Mouse (Mus musculus) T-helper 2 cell (primary cell): Measurements from ENCODE around the gene Mical2.

Experiments used
- in situ Hi-C: fragments of 300-600 bp; cut with MboI, MseI; formaldehyde crosslinking; loops from one replicate; pipeline ENCODE4 v1.15.1; 2025; ENCODE audit warnings: high pct_unique_total_duplicates

Gene Mical2

DNA sequence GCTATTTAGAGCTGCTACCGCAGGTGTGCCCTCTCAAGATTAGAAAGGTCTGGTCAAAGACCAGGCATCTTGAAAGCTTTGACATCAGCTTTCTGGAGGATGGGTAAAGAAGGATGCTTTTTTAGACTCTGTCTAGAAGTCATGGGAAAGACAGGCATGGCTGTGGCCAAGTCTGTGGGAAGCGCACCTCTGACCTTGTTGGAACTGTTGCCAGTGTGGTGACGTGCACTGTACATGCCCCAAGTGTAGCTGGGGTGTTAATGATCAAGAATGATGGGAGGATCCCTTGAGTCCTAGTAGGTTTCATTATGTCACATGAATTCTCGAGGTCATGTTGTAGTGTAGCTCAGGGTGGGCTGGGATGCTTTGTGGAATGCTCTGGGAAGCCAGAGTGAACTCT, 127.4 kb downstream of the Mical2 start:
- in situ Hi-C loops, result no loop called here

DNA sequence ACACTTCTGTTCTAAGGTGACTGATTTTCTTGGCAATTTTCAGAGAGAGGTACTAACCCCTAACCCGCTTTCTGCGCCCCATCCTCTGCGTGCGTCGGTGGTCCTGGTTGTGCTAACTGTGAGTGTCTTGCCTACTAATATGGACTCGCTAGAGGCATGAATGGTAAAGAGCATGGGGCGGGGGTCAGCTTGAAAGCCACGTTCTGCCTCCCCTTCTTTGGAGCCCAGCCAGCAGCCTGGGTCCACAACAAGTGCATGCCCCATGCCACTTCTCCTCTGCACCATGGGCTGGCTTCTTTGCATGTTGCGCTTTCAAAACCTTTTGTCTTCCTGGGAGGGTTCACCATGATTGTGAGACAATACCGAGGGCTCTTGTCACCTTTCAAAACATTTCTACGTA, 128.3 kb downstream of the Mical2 start:
- in situ Hi-C loops, result no loop called here

DNA sequence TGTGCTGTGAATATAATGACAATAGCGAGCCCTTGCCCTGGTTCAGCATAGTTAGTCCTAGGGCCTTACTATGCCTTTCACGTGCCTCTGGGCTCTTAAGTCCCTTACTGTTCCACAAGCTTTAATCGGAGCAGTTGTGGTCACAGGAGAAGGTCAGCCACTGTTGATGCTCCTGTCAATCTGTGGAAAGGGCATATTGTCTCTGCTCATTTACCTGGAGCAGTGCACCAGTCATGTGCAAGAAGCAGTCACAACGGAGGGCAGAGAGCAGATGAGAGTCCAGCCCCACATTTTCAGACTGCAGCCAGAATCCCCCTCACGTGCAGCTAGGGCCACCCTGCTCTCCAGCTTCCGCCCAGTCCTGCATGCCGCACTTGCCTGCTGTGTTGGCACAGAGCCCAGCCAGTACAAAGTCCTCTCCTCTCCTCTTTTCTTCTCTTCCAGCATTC, 128.9 kb downstream of the Mical2 start:
- in situ Hi-C loops, result no loop called here

DNA sequence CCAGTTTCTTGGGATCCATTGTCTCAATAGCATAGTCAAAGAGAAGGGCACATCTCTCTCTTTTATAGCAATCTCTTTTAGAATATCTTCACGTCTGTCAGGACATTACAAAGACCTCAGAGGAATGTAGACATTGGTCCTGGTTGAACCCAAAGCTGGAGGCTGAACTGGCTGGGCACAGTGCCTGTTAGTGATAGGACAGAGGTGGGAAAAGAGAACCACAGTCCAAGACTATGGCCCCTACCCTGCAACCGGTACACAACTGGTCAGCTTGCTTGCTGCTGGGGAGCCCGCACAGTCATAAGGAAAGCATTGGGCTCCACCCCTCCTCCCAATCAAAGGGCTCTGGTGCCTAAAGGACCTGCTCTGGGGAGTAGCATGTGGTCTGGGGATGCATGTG, 133.9 kb downstream of the Mical2 start:
- in situ Hi-C loops, result no loop called here

DNA sequence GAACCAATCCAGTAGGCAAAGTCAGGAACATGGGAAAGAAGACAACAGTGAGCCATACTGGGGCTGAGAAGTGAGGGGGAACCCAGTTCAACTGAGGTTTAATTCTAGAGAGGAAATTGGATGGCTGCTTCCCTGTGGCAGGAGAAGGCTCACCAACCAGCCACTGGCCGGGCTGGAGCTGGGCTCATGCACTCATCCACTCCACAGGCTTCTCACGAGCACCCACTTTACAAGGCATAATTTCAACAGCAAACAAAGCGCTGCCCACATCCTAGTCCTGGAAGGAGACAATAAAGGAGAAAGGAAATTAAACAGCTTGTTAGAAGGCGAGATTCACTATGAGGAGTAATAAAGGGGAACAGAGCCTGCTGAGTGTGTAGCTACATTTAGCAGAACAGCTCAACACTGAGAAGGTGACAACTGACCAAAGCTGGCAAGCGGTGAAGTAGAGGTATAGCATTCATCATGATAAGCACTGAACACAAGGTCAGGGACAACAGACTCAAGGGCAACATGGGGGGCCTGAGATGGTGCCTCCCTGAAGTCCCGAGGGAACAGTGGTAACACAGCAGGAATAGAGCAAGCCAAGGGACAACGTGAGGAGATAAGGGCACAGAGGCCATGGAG, 137.0 kb downstream of the Mical2 start:
- in situ Hi-C loops, result no loop called here

DNA sequence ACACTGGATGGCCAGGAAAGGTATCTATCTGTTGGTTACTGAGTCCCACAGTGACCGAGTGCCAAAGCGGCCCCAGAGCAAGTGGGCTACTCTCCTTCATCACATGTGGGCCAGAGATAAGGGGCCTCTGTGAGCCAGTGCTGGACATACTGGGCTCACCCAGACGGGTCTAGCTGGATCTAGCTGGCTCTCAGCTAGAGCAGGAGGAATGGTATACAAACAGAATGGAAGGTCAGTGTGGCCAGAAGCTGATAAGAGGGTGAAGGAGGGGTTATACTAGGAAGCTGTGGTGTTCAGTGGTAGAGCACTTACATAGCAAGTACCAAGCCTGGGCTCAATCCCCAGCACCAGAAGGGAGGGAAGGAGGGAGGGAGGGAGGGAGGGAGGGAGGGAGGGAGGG, 140.2 kb downstream of the Mical2 start:
- in situ Hi-C loops, result loop anchor here (5.0 kb wide), 1 partner anchor 184 kb away; no protein-coding TSS in a partner anchor

DNA sequence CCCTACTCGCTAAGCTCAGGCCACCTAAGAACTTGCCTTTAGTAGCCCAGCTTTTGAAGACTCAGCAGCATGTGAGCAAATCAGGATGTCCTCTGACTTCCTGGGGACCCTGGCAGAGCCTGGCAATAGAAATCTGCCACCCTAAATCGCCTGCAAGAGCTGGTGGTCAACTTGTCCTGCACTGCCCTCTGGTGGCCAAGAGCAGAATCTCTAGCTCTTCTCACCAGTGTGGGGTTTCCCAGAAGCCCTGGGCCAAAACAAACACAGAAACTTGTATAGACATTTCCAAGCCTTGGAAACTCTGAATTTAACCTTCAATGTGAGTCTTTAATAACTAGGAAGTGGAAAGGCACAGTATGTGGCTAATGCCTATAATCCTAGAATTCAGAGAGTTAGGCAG, 143.4 kb downstream of the Mical2 start:
- in situ Hi-C loops, result loop anchor here (5.0 kb wide), 1 partner anchor 187 kb away; no protein-coding TSS in a partner anchor

DNA sequence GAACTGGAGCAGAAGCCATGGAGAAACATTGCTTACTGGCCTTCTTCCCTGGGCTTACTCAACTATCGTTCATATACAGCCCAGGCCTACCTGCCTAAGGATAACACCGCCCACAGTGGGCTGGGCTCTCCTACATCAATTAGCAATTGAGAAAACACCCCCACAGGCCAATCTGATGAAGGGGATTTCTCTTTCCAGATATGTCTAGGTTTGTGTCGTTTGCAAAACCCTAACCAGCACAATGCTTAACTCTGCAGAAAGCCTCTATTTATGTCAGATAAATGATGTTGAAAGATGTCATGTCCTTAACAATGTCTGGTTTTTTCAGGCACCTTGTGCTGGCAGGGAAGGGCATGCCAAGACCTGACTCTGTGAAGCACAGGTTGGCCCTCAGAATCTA, 144.3 kb downstream of the Mical2 start:
- in situ Hi-C loops, result loop anchor here (5.0 kb wide), 1 partner anchor 188 kb away; no protein-coding TSS in a partner anchor

DNA sequence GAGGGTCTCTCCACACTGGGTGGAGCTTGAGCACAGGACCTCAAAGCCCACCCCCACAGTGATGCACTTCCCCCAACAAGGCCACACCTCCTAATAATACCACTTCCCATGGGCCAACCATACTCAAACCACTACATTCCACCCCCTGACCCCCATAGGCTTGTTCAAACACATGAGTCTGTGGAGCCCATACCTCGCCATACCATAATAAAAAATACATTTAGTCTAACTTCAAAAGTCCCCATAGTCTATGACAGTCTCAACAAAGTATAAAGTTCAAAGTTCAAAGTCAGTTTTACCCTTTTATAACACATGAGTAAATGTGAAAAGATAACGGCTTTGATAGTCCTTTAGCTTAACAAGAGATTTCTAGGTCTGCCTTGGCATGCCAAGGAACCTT, 145.7 kb downstream of the Mical2 start:
- in situ Hi-C loops, result no loop called here

DNA sequence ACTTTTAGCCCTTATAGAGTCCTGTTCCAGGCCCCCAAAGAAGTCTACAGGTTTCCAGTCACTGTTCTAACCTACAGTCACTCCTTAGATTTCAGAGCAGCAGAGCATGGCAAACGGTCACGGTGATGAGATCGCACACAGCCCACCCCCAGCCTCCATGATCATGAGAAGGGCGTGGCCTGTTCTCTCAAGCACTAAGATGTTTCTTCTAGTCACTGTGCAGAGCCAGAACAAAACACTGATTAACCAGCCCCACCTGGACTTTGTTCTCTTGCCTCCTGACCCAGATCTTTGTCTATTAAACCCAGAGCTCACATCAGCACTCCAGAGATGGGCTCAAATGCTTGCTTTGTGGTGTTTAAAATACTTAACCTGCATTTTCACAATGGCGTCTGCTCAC, 148.4 kb downstream of the Mical2 start:
- in situ Hi-C loops, result no loop called here

DNA sequence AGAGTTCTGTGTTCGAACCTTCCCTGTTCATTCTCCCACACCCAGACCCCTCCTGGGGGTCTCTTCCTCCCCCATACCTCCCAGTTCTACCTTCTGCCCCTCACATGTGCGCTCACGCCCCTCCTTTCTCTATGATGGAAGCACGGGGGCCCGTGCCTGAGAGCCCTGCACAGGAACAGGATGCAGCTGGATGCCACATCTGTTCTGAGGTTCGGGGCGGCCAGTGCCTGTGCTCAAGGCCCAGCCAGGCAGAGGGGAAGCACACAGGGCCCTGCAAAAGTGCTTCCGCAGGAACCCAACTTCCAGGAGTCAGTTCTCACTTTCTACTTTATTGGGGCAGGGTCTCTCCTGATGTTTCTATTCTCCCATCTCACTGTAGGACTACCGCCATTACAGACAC, 149.4 kb downstream of the Mical2 start:
- in situ Hi-C loops, result no loop called here

DNA sequence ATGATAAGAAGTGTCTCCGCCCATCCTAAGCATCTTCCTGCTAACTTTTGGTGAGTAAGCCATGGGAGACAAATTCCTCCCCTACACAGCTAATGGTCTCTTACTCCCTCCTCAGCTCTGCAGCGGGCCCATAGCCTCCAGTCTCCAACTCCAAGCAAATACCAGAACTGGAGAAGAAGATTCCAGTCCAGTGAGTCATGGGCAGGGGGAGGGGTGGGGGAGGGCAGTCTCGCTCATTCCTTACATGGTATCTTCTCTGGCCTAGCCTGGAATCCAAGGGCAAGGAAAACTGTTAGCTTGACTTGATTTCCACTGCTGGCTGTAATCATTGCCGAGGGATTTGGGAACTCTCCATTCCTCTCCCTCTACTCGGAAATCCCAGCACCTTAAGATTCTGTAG, 150.2 kb downstream of the Mical2 start:
- in situ Hi-C loops, result no loop called here

DNA sequence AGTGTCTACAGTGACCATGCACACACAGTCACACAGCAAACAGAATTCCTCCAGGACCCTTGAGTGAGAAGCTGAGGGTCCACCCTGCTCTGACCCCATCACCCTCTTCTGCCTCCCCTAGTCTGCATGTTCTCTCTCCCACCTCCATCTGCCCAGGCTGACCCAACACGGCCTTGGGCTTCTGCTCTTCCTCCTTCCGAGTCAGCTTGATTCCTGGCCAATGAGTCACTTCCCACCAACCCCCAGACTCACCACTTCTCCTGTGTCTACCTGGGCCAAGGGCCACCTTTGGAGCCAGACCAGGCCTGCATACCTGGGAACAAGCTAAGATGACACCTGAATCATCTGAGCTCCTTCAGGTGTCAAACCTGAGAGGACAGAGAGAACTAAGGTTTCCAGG, 151.0 kb downstream of the Mical2 start:
- in situ Hi-C loops, result no loop called here

DNA sequence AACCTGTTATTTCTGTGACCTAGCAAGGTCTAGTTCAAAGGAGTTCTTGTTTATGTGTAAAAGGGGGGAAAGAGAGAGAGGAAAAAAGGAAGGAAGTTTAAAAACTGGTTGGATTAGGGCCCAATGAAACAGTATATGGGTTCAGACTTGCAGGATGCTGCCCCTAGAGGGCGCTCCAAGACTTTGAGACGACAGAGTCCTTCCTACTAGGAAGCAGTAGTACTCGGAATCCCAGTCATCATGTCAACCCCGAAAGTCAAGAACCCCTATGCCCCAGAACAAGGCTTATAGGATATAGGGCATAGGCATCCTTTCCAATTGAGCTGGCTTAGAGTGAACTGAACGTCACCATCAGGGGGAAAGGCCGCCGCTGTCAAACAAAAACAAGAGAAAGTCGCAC, 151.7 kb downstream of the Mical2 start:
- in situ Hi-C loops, result no loop called here

DNA sequence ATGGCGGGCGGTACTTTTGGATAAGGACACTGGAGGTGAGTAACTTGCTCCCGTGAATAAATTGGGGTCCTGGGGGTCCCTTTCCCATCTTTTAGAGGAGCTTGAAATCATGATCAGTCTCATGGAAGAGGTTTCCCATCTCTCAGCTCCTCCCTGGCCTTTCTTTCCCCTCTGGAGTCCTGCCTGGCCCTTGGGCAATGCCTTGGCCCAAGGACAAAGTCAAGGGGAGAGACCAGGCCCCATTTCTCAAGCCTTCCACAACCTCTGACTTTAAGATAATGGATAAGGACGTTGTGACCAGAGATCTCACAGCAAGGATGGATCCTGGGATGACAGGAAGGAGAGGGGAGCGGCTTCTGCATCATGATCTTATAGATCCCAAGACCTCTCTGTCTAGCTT, 152.4 kb downstream of the Mical2 start:
- in situ Hi-C loops, result no loop called here

DNA sequence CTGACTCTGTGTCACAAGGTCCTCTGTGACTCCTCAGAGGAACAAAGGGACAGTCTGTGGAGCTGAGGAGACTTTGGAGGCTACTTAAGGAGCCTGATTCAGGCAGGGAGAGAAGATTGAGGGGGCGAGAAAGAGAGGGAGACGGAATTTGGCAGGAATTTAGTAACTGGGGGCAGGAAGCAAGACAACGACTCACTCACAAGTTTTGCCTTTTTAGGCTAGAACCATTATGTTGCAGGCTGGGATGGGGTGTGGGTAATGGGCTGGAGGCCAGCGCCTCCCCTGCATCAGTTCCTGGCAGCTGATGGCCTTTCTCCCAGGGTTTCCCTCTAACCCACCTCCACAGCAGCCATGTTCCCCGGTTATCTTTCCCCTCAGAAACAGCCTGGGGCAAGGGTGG, 152.8 kb downstream of the Mical2 start:
- in situ Hi-C loops, result no loop called here

DNA sequence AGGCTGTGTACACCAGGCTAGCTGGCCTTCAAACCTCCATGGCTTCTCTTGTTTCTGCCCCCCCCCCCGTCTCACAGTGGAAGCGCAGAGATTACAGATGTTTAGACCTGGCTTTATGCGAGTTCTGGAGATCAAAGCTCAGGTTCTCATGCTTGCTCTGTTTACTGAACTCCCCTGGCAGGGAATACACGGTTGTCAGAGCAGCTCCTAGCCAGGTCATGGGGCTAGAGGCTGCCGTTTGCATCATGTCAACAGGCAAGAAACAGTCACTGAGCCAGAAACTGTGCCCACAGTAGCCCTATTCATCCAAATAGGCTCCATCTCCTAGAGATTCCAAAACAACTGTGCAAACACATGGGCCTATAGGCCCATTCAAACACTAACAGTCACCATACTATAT, 160.9 kb downstream of the Mical2 start:
- in situ Hi-C loops, result no loop called here

DNA sequence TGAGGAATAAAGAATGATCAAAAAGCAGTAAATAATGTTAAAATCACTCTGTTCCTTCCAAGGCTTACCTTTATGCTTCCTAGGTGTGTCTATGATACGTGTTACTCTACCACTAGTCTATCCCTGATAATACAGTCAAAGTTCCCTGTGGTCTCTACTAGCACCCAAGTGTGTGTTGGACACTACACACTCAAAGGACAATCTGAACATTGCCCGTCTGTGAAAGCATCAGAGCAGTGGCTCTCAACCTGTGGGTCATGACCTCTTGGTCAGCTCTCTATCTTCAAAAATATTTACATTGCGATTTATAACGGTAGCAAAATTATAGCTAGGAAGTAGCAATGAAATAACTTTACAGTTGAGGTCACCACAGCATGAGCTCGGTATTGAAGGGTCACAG, 162.2 kb downstream of the Mical2 start:
- in situ Hi-C loops, result no loop called here

DNA sequence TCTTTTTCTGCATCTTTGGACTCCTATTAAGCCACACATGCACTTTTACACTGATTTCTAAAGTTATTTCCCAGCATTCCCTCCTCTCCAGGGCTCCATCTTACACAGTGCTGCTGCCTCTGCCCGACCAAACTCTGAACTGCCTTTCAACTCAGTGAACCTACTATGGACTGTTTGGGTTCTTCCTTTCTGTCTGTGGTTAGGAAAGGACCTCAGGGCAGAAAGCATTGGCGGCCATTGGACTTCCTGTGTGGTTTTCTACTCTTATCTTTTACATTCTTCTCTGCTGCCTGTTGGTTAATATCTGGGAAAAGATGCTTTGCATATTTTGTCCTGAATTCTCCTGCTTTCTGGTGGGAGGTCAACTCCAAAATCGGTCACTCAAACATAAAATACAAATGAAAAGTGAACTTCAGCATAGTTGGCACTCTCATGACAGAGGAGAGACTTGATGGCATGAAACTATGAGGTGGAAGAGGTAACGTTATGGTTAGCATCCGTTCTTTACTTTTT, 162.8 kb downstream of the Mical2 start:
- in situ Hi-C loops, result no loop called here

DNA sequence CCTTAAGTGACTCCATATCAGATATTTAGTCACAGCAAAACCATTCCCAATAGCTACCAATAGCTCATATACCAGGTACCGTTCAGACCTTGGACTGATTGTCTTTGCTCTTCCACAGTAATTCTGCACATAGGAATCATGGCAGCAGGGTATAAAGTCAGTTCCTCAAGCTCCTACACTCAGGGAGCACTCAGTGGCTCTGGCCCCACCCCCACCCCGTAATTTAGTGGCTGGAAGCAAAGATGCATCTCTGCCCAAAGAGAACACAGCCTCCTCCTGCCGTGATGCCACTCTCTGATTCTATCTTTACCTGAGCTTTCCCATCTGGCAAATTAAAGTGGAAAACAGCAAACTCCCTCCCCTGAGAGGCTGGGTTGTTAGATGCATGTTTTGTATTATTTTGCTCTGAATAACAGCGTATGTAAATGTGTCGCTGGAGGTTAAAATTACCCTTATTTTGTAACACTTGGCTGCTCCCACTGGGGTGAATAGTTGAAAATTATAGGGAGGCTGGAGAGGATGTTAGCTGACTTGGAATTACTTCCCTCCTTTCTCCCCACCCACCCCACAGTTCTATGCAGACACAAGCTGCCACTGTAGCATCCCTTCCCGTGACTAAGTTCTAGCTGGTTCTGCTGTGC, 164.1 kb downstream of the Mical2 start:
- in situ Hi-C loops, result no loop called here

DNA sequence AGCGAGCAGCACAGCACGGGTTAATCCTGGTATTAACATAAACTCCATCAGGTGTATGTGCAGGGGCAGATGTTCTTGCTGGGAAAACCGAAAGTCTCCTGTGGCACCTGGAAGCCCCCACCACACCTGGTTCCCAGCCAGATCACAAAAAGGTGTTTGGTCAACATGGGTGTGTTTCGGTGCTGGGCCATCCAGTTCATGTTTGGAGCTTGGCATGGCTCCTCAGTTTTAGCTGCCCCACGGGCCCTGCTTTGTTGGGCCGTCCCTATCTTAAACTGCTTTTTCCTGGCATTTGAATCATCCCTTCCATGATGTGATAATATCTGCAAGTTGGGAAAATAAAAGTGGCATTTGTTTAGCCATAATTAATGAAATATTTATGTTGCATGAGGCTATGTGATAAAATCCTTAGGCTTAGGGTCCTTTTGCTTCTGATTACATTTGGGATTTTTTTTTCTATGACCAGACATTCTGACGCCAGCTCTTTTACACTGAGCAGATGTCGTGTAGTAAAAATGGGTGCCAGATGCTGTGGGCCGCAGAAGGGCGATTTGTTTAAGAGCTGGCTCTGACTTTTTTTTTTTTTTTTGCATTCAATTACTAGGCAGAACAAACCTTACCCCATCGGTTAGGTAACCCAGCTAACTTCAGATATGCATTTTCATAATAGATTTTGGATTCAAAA, 164.7 kb downstream of the Mical2 start:
- in situ Hi-C loops, result no loop called here

DNA sequence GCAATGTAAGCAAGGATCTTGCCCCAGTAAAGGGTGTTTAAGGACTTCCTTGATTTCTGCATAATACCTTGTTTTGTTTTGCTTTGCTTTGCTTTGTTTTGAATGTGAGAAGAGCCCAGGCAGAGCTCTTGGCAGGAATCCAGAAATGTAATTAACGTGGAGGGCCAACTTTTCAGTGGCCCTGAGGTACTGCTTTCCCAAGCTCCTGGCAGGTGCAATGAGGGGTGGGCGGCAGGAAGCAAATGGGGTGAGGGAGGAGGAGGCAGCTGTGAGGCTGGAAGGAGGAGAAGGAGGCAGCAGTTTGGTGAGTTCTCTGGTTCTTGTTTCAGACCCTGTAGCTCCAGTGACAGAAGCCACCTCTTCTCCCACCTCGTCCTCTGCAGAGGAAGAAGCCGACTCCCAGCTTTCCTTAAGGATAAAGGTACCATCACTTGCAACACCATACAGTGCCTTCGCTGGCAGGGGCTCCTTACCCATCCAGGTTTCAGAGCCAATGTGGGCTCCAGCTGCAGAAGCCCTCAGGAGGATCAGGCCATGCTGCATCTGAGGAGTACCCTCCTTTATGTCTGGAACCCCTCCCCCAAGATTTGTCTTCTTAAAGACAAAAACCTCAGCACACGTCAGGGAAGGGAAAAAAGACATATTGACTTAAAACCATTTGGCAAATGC, 165.4 kb downstream of the Mical2 start:
- in situ Hi-C loops, result no loop called here
